In the genomic region with DNA sequence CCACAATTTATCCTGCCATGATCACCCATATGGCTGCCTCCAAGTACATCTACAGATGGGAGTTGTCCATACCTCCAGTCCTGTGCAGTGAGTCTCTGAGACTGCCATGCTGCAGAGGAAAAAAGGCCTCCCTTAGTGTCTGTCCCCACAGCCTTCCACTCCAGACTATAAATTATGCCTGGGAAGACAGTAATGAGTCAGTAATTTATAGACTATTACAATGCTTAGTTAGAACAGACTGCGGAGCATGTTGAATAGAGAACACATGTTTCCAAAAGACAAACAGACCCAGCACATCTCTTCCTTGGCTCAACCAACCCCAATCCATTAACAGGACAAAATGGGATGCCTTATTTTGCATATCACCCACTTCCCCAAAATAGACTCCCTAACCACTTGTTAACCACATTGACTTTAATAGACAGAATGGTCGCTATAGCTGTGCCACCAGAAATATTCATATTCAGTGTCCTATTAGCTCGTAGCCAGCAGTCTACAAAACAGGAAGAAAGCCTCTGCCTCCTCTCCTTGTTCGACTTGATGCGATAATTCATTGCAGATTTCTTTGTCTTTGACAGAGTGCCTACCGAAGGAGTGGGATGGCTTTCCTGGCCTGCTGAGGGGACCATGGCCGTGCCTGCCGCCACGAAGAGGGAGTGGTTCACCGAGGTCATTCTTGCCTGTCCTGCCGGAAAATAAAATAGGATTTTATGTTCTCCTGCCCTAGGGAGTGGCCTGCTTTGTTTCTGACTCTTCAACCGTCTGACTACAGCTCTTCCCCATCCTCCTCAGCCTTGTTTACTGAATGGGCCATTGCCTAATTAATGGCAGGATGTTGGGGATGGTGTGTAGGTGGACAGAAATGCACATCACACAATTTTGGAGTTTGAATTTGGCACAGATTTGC, we compare ENCODE assay signal across 9 mouse cellular contexts.
A peak's percentile ranks its signal among the peaks of the same experiment; 100 is the strongest.
DNase-seq lines count a peak whose midpoint lies in the region; ATAC-seq and TF ChIP-seq lines count a peak whose summit lies in the region.
"Had no signal": no experiment of that assay in that cellular context is flagged by ENCODE, and none has a peak within 500 bp of the region (broad histone marks: within the 10 kb centered on the region; RNA-seq: fewer than 3 reads in every experiment).

No protein-coding gene starts in this region.

- H3K36me3 ChIP-seq in intestine, embryonic 16.5 days (ENCODE audit: control insufficient read depth, insufficient read depth, low read length), result no peaks in the 10 kb centered on the region
- no peaks in the 10 kb centered on the region for H3K36me3 ChIP-seq in intestine, embryonic 15.5 days
- no peaks in the 10 kb centered on the region for H3K36me3 ChIP-seq in spleen, adult 2 months (ENCODE audit: control insufficient read depth, insufficient read depth, low read length)
- no peaks in the 10 kb centered on the region for H3K36me3 ChIP-seq in embryonic facial prominence, embryonic 13.5 days
- no peaks in the 10 kb centered on the region for H3K36me3 ChIP-seq in stomach, embryonic 15.5 days

- no peaks in the 10 kb centered on the region for H3K9me3 ChIP-seq in intestine, embryonic 16.5 days (ENCODE audit: control insufficient read depth, low read length)
- H3K9me3 ChIP-seq in intestine, embryonic 15.5 days, result no peaks in the 10 kb centered on the region
- no peaks in the 10 kb centered on the region for H3K9me3 ChIP-seq in embryonic facial prominence, embryonic 13.5 days
- no peaks in the 10 kb centered on the region for H3K9me3 ChIP-seq in stomach, embryonic 15.5 days

- no peak for DNase-seq in spleen, adult 2 months (ENCODE audit: low read depth in 1 of 2, low spot score in 2 of 2)
- no peak for DNase-seq in spleen, adult 18-20 months
- DNase-seq in c-Kit-positive CD71-positive TER-119-positive erythroid progenitor cells, embryonic 14.5 days (ENCODE audit: low spot score), result no peak
- no peak for DNase-seq in adrenal gland, postnatal 4 days (ENCODE audit: low spot score in 2 of 2)
- DNase-seq: heart, postnatal 14 days had no signal

- 35% methylated on average over 12 of the region's 12 CpGs for WGBS in intestine, embryonic 16.5 days
- WGBS in intestine, embryonic 15.5 days, result 36% methylated on average over 12 of the region's 12 CpGs
- 32% methylated on average over 12 of the region's 12 CpGs for WGBS in spleen, adult 2 months
- 31% methylated on average over 12 of the region's 12 CpGs for WGBS in embryonic facial prominence, embryonic 13.5 days
- 30% methylated on average over 12 of the region's 12 CpGs for WGBS in stomach, embryonic 15.5 days

- no peak for TF ChIP-seq CTCF in spleen, adult 2 months (IDR thresholded peaks at IDR 0.05; ENCODE audit: extremely low read depth, insufficient read depth, insufficient read length, insufficient replicate concordance)

- no peak overlapping the region for H3K4me3 ChIP-seq in intestine, embryonic 16.5 days (ENCODE audit: low read length)
- no peak overlapping the region for H3K4me3 ChIP-seq in intestine, embryonic 15.5 days (replicated peaks)
- no peak overlapping the region for H3K4me3 ChIP-seq in spleen, adult 2 months (ENCODE audit: extremely low read depth, insufficient read depth, insufficient read length)
- H3K4me3 ChIP-seq in embryonic facial prominence, embryonic 13.5 days, result no peak overlapping the region
- no peak overlapping the region for H3K4me3 ChIP-seq in stomach, embryonic 15.5 days (replicated peaks)

- peaks cover 9% of the 10 kb centered on the region for H3K4me1 ChIP-seq in intestine, embryonic 16.5 days (ENCODE audit: control insufficient read depth, insufficient read depth, low read length)
- 0 out of 2 replicates have a peak, but pooled peaks cover 4% of the 10 kb centered on the region for H3K4me1 ChIP-seq in intestine, embryonic 15.5 days (replicated peaks)
- peaks cover 15% of the 10 kb centered on the region; the same call in 1 of the 2 replicates for H3K4me1 ChIP-seq in spleen, adult 2 months (ENCODE audit: control insufficient read depth, insufficient read depth, insufficient read length)
- H3K4me1 ChIP-seq in embryonic facial prominence, embryonic 13.5 days, result peaks cover 29% of the 10 kb centered on the region
- peaks cover 16% of the 10 kb centered on the region for H3K4me1 ChIP-seq in stomach, embryonic 15.5 days

- H3K4me2 ChIP-seq in intestine, embryonic 16.5 days (ENCODE audit: low read depth, low read length), result no peak overlapping the region
- H3K4me2 ChIP-seq in intestine, embryonic 15.5 days (replicated peaks), result no peak overlapping the region
- peak overlapping the region; percentile 18; the same call in 1 of the 2 replicates for H3K4me2 ChIP-seq in embryonic facial prominence, embryonic 13.5 days
- no peak overlapping the region for H3K4me2 ChIP-seq in stomach, embryonic 15.5 days

- TF ChIP-seq POLR2A in spleen, adult 2 months (IDR thresholded peaks at IDR 0.05; ENCODE audit: low read depth, low read length), result no peak

- no peaks in the 10 kb centered on the region for H3K27me3 ChIP-seq in intestine, embryonic 16.5 days (replicated peaks; ENCODE audit: control insufficient read depth, insufficient read depth, low read length)
- no peaks in the 10 kb centered on the region for H3K27me3 ChIP-seq in intestine, embryonic 15.5 days (replicated peaks)
- no peaks in the 10 kb centered on the region for H3K27me3 ChIP-seq in spleen, adult 2 months (ENCODE audit: control insufficient read depth, insufficient read depth, low read length)
- H3K27me3 ChIP-seq in embryonic facial prominence, embryonic 13.5 days, result no peaks in the 10 kb centered on the region; the same call in 1 of the 2 replicates
- no peaks in the 10 kb centered on the region for H3K27me3 ChIP-seq in stomach, embryonic 15.5 days (replicated peaks)

- ATAC-seq in intestine, embryonic 16.5 days, result no peak
- no peak for ATAC-seq in intestine, embryonic 15.5 days
- no peak for ATAC-seq in embryonic facial prominence, embryonic 13.5 days (ENCODE audit: insufficient number of reproducible peaks, insufficient read depth, low FRiP score, low TSS enrichment, low read depth)
- no peak for ATAC-seq in stomach, embryonic 15.5 days (ENCODE audit: insufficient read depth, low FRiP score, low read depth)

- H3K9ac ChIP-seq in intestine, embryonic 16.5 days (ENCODE audit: low read depth, low read length), result 0 out of 2 replicates have a peak overlapping the region, but pooled peaks have one; percentile 29
- no peak overlapping the region for H3K9ac ChIP-seq in intestine, embryonic 15.5 days
- H3K9ac ChIP-seq in embryonic facial prominence, embryonic 13.5 days, result no peak overlapping the region
- H3K9ac ChIP-seq in stomach, embryonic 15.5 days, result no peak overlapping the region

- H3K27ac ChIP-seq in intestine, embryonic 16.5 days (ENCODE audit: low read length), result no peak overlapping the region
- no peak overlapping the region for H3K27ac ChIP-seq in intestine, embryonic 15.5 days
- peak overlapping the region; percentile 73 for H3K27ac ChIP-seq in spleen, adult 2 months (ENCODE audit: insufficient read depth, low read length)
- H3K27ac ChIP-seq in embryonic facial prominence, embryonic 13.5 days, result peak overlapping the region; percentile 60
- peak overlapping the region; percentile 65; the same call in 1 of the 2 replicates for H3K27ac ChIP-seq in stomach, embryonic 15.5 days

Comparison
In these comparisons a context has a peak if more than half of its experiments do, and no peak if none do; other contexts are left out.
1. H3K27ac ChIP-seq: peak in spleen, adult 2 months (single experiment), embryonic facial prominence, embryonic 13.5 days (single experiment) and stomach, embryonic 15.5 days (single experiment); none in intestine, embryonic 16.5 days (single experiment) and intestine, embryonic 15.5 days (single experiment).